Mouse (Mus musculus) layer of hippocampus, adult 8-10 months (tissue): ENCODE measurements around the gene Cspg4. TPM values are rescaled to one million over a fixed set of nuclear protein-coding genes. Genes with fewer than 3 reads are reported as not detected.
"Not testable (repeated sequence)": the region's sequence is repeated elsewhere in the genome, so short reads cannot be mapped to it uniquely, and the experiment has no call there.

ENCODE experiments used
- DNase-seq, 2 experiments: peaks; one replicate each; pipeline ENCODE4 v3.0.0; 2022; ENCODE audit warnings: low spot score in 2 of 2
- total RNA-seq, 4 experiments: library from RNA; stranded (reverse); gene quantifications; 2 replicates each; pipeline ENCODE4 v1.2.4; 2022

Cspg4 gene
- total RNA-seq, 4 experiments from 2014 or later, result 17.3 to 21.8 (median 19.3) TPM

GRCm38 (mm10) chr9:56925291-56926024 lies 60.6 kb downstream of the Cspg4 start:
- DNase-seq, result no peak

- DNase-seq, result no peak
Observed at GRCm38 (mm10) chr9:56926025-56926360, 61.2 kb downstream of the Cspg4 start.

GRCm38 (mm10) chr9:56926387-56926786 lies 61.6 kb downstream of the Cspg4 start:
- DNase-seq, result no peak

- no peak for DNase-seq
Observed at GRCm38 (mm10) chr9:56927191-56928012, 62.6 kb downstream of the Cspg4 start.

- DNase-seq, result peak; percentile 85
Observed at GRCm38 (mm10) chr9:56928041-56928811, 63.4 kb downstream of the Cspg4 start, which contains the start of gene Snx33. Snx33 (minus strand) TSS chr9:56928371.

- DNase-seq, result no peak
Observed at GRCm38 (mm10) chr9:56929496-56929895, 64.7 kb downstream of the Cspg4 start.

- DNase-seq, result no peak
Observed at GRCm38 (mm10) chr9:56930556-56930955, 65.7 kb downstream of the Cspg4 start.

GRCm38 (mm10) chr9:56936861-56937222 lies 72.0 kb downstream of the Cspg4 start:
- DNase-seq, result no peak

- DNase-seq, result peak; percentile 89 to 91
Observed at GRCm38 (mm10) chr9:56937223-56938160, 72.7 kb downstream of the Cspg4 start, which contains the start of gene Imp3. Imp3 (plus strand) TSS chr9:56937475.

GRCm38 (mm10) chr9:56938374-56938773 lies 73.5 kb downstream of the Cspg4 start:
- no peak for DNase-seq

- DNase-seq, result not testable (repeated sequence)
Observed at GRCm38 (mm10) chr9:56947481-56947880, 82.6 kb downstream of the Cspg4 start.

GRCm38 (mm10) chr9:56948699-56949098 lies 83.9 kb downstream of the Cspg4 start:
- not testable (repeated sequence) for DNase-seq

Other genes with a start within 250 kb of the Cspg4 start
- gene Lingo1, start 68.6 kb upstream of the Cspg4 start, total RNA-seq, result 100 to 1,000 TPM; 226 to 270 (median 251) TPM
- not detected for gene Odf3l1, start 354 bp upstream of the Cspg4 start, total RNA-seq
- 10 to 100 TPM in 2 of 4 experiments, 1 to 10 TPM in 2; 9.8 to 11.6 (median 10.1) TPM for gene Snx33, start 63.3 kb downstream of the Cspg4 start, total RNA-seq
- 10 to 100 TPM; 47.3 to 59.9 (median 56.1) TPM for gene Imp3, start 72.4 kb downstream of the Cspg4 start, total RNA-seq
- gene Snupn, start 85.8 kb downstream of the Cspg4 start, total RNA-seq, result 10 to 100 TPM; 14.4 to 17.1 (median 14.9) TPM
- 10 to 100 TPM; 24.8 to 31.1 (median 28.4) TPM for gene Ptpn9, start 129.9 kb downstream of the Cspg4 start, total RNA-seq
- 10 to 100 TPM; 26.9 to 48.2 (median 41.3) TPM for gene Sin3a, start 207.0 kb downstream of the Cspg4 start, total RNA-seq